10 mouse cellular contexts compared by ENCODE assay signal in genomic region chr14:117650141-117650540, GRCm38 (mm10).
"Had no signal": no experiment of that assay in that cellular context is flagged by ENCODE, and none has a peak within 500 bp of the region (broad histone marks: within the 10 kb centered on the region; RNA-seq: fewer than 3 reads in every experiment).

No protein-coding gene starts in this region.

- H3K9me3 ChIP-seq: hindbrain, embryonic 13.5 days; limb, embryonic 15.5 days; liver, embryonic 12.5 days; lung, embryonic 15.5 days; midbrain, embryonic 10.5 days; neural tube, embryonic 12.5 days; stomach, embryonic 15.5 days had no signal

- H3K27ac ChIP-seq: hindbrain, embryonic 13.5 days; hindbrain, postnatal 0 days; limb, embryonic 15.5 days; liver, embryonic 12.5 days; lung, embryonic 15.5 days; midbrain, embryonic 10.5 days; neural tube, embryonic 12.5 days; stomach, embryonic 15.5 days had no signal

- H3K9ac ChIP-seq: hindbrain, embryonic 13.5 days; limb, embryonic 15.5 days; liver, embryonic 12.5 days; lung, embryonic 15.5 days; neural tube, embryonic 12.5 days; stomach, embryonic 15.5 days had no signal

- H3K4me3 ChIP-seq: hindbrain, embryonic 13.5 days; limb, embryonic 15.5 days; liver, embryonic 12.5 days; lung, embryonic 15.5 days; midbrain, embryonic 10.5 days; neural tube, embryonic 12.5 days; stomach, embryonic 15.5 days had no signal

- ATAC-seq: hindbrain, postnatal 0 days; liver, embryonic 12.5 days had no signal

- H3K27me3 ChIP-seq: hindbrain, embryonic 13.5 days; limb, embryonic 15.5 days; liver, embryonic 12.5 days; lung, embryonic 15.5 days; neural tube, embryonic 12.5 days; stomach, embryonic 15.5 days had no signal

- H3K4me1 ChIP-seq: limb, embryonic 15.5 days; liver, embryonic 12.5 days; midbrain, embryonic 10.5 days; neural tube, embryonic 12.5 days; stomach, embryonic 15.5 days had no signal

- H3K4me2 ChIP-seq: hindbrain, embryonic 13.5 days; limb, embryonic 15.5 days; liver, embryonic 12.5 days; lung, embryonic 15.5 days; neural tube, embryonic 12.5 days; stomach, embryonic 15.5 days had no signal

- H3K36me3 ChIP-seq: hindbrain, embryonic 13.5 days; limb, embryonic 15.5 days; liver, embryonic 12.5 days; lung, embryonic 15.5 days; midbrain, embryonic 10.5 days; neural tube, embryonic 12.5 days; stomach, embryonic 15.5 days had no signal

- DNase-seq: midbrain, embryonic 14.5 days; spleen, adult 18-20 months had no signal
